Mouse (Mus musculus) activated CD4-positive, CD25-positive, alpha-beta regulatory T cell (primary cell): Measurements from ENCODE around the gene Prickle1. TPM values are rescaled to one million over a fixed set of nuclear protein-coding genes. Genes with fewer than 3 reads are reported as not detected.

Source experiments
- polyA plus RNA-seq, 2 experiments: library from polyadenylated mRNA; unstranded; fragments of 100-300 nt; shearing (Covaris generic); gene quantifications; one replicate each; pipeline ENCODE4 v1.2.1; 2017

Gene Prickle1
- 1 to 10 TPM; 2.1 to 6.1 TPM for polyA plus RNA-seq

DNA sequence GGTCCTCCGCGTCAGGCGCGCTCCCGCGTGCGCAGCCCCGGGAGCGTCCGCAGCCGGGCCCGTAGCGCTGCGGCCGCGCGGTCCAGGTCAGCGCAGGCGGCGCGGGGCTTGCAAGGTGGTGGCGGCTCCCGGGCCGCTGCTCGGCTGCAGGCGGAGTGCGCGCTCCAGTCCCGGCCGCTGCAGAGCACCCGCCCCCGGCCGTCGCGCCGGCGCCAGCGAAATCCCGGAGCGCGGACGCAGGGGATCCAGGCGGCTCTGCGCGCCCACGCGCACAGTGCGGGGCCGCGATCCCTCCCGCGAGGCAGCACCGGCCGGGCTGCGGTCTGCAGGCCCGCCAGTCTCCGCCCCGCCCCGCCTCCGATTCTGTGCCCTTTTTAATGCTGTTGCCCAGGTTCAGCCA is at the start of gene Prickle1:
Prickle1 (minus strand) TSS at position 146 of the 400 bp plus-strand sequence.

Other genes with a start within 250 kb of the Prickle1 start
- gene Zcrb1, start 197.6 kb downstream of the Prickle1 start, polyA plus RNA-seq, result 100 to 1,000 TPM in 1 of 2 experiments, 10 to 100 TPM in 1; 90.1 to 113 TPM
- 10 to 100 TPM; 36.7 to 39.2 TPM for gene Pphln1, start 197.5 kb downstream of the Prickle1 start, polyA plus RNA-seq